Mouse (Mus musculus): ENCODE results near the gene Pip5k1c. TPM values are rescaled to one million over a fixed set of nuclear protein-coding genes. Genes with fewer than 3 reads are reported as not detected.
A peak's percentile ranks its signal among the peaks of the same experiment; 100 is the strongest.

Gene Pip5k1c
- total RNA-seq, 2 experiments from 2014 or later = 301 to 304 TPM

DNA sequence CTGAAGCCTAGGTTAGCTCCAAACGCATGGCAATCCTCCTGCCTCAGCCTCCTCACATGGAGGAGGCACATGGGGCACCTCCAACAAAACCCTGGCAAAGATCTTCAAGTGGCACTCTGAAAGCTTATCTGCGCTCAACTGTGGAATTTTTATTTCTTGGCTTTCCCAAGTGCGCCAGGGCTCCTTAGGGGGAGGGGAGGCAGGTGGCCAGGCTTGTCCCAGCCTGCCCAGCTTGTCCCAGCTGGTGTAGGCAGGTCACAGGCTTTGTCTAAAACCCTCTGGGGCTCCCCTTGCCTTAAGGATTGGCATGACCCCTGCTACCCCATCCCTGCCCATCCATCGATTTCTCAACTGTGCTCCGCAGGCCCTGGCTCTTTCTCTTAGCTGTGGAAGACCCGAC lies 8.6 kb upstream of the Pip5k1c start:
- DNase-seq = no peak

DNA sequence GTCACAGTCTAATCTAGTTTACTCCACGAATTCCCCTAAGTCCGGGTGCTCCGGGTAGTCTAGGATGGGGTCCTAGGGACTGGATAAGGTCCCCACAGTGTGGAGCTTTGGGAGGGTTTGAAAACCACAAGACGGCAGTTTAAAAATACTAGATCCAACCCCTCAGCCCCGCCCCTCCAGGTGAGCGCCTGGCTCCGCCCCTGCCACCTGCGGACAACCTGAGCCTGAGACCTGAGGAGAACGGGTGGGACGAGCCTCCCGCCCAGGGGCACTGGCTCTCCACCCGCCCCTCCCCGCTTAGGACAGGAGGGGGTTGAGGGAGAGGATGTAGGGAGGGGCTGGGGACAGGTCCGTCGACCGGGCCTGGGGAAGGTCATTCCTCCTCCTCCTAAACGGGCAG lies 8.0 kb upstream of the Pip5k1c start:
- no peak for DNase-seq

DNA sequence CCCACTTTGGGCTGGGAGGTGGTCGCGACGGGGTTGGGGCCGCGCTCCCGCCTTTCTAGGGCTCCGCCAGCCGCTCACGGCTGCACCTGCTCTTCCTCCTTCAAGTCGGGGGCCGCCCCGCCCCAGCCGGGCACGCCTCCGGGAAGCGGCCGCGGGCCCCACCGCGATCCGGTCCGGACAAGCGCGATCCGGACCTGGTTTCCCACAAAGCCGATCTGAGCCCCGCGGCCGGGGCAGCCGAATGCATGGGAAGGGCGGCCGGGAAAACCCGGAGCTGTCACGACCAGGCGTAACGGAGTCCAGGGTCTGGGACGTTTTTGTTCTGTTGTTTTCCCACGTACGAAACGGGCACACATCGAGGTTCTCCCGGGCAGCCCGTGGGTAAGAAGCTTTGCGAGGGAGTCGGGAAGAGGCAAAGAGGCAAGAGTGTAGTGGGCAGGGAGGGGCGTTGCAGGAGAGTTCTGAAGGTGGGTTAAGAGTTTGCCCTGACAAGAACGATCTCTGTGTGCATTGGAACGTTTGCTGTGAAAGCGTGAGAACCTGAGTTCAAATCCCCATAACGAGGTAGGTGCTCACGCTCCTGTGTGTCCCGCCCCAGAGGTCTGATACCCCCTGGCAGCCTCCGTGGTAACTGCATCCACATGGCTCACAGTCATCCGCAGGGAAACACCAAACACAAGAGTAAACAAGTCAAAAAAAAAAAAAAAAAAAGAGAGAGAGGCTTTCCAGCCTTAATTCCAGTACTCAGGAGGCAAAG lies 6.9 kb upstream of the Pip5k1c start:
- DNase-seq = peak; percentile 80 to 81

DNA sequence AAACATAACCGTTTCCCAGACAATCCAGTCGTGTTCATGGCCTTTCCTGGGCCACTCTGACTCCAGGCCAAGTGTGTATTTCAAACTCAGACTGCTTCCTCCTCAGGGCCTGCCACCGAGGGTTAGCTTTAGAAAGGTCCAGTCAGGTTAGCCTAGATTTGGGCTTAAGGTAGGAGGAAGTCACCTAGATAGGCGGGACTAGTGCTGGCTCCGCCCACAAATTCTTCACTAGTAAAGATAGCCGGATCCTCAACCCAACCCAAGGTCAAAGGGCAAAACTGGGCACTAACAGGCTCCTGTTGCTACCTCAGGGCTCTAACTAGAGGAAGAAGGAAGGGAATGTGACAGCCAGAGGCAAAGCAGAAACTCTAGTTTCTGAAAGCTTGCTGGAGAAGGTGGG lies 6.2 kb upstream of the Pip5k1c start:
- no peak for DNase-seq

DNA sequence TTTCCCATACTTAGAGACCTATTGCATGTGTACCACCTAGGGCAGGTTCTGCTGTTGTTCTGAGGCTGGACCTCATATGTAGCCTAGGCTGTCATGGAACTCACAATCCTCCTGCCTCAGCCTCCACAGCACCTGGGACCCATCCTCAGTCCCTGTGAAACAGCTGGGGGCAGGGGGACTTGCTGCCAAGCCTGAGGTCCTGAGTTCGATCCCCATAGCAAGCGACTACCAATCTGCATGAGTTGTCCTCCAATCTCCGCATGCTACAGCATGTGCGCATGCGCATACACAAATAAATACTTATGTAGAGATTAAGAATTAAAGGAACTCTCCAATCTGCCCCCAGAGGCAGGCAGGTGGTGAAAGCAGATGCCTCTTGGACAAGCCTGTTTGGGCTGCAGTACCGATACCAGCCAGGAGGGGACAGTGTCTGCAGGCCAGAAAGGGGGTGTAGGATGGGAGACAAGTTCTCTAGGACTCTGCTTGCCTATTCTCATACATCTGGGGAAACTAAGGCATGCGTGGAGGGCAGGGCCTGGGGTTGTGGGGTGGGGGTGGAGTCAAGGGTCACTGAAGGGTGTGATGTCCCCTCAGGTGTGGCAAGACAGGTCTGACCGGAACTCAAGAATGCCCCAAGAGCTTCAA lies 5.1 kb upstream of the Pip5k1c start:
- no peak for DNase-seq

DNA sequence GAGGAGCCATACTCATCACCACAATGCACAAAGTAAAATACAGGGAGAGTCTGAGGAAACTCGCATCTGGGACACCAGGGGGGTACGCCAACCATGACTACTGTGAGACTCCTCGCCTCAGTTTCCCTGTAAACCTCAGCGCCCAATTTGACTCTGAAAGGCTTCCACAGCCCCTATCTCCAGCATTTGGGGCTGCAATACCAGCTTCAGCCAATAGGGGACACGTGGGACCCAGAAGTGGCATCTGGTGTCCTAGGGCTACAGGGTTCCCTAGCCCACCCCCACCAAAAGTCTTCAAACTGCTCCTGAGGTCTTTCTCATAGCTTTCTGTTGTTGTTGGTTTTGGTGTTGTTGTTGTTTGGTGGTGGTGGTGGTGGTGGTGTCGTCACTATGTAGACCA lies 4.2 kb upstream of the Pip5k1c start:
- no peak for DNase-seq

DNA sequence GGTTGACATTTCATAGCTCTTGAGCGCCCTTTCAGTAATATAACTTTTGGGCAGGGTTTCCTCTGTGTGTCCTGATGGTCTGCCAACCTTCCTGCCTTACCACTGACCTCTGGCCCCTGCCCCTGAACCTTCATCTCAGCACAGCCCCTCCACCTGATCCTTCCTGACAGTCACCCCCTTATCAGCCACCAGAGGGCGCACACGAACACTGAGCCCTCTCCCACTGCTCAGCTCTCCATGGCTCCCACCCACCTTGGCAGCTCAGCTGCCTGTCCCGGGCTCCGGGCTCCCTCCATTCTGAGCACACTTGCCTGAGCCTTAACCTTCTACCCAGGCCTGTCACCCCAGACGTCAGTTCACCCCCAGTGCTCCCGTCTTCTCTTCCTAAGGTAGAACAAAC lies 3.5 kb upstream of the Pip5k1c start:
- peak in 1 of 2 experiments; percentile 66 for DNase-seq

DNA sequence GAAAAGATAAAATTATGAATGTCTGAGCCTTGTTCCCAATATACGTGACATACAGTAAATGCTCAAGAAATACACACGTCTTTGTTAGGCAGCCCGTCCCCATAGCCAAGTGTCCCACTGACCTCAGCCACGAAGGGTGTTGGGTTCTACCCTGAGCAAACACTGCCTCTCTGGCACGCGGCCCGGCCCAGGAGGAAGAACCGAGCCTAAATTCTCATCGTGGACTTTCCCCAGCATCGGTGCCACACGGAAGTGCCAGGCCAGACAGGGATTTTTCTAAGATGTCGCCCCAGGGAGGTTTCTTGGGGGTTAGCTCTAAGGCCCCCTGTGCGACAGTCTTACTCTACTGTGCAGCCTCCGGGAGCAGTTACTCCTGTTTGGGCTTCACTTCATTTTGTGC lies 3.0 kb upstream of the Pip5k1c start:
- no peak for DNase-seq

DNA sequence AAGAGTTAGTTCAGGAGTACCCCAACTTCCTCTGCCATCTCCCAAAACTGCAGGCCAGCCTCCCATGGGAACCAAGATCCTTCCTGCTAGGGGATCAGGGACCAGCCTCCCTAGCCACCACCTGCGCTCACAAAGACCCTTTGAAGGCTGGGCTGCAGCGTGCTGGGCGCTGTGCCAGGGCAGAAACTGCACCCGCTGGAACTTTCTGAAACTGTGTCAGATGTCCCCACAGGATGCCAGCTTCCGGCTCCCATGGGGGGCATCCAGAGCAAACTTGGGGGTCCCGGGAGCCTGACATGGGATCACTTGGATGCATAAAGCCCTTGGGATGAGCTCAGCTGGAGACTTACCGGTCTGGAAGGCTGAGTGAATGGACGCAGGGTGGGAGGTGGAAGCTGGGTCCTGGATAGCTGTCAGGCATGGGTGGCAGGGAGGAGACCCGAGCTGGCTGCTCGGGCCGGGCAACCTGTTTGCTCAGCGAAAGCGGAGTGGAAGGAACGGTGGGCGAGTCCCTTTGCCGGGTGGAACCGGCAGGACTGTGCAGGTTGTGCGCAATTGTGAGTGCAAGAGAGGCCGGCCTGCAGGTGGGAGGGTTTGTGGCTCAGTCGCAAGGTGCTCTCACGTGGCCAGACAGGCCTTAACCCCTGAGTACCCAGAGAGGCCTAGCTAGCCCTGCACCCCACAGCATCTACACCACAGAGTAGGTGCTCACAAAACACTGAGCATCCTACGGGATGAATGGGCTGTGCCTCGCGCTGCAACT lies 1.9 kb upstream of the Pip5k1c start:
- no peak for DNase-seq

DNA sequence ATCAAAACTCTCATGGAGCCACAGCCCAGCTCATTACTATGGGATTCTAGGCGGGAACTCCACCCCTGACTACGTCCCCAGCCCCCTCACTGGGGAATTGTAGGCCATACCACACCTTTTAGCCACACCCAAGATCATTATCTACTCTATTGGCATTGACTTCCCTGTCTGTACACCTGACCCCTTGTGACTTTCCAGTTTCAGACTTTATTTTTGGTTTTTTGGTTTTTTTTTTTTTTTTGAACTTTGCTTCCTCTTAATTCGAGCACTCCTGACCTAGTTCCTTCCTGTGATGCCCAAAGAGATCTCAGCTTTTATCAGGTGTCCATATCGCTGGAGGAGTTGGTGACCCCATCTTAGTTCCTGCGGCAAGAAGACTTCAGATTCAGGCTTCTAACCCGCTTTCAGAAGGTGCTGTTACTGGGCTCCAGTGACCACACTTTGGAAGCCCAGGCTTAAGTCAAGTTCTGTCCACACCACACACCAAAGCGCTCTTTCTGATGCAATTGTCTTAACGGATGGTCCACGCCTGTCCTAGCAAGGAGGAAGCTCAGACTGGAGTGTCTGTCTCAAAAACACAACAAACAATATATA lies 1.2 kb upstream of the Pip5k1c start, which contains the start of gene Tjp3:
Gene Tjp3, minus strand, starts transcription at position 71 of the 594 bp plus-strand sequence.
- no peak for DNase-seq

DNA sequence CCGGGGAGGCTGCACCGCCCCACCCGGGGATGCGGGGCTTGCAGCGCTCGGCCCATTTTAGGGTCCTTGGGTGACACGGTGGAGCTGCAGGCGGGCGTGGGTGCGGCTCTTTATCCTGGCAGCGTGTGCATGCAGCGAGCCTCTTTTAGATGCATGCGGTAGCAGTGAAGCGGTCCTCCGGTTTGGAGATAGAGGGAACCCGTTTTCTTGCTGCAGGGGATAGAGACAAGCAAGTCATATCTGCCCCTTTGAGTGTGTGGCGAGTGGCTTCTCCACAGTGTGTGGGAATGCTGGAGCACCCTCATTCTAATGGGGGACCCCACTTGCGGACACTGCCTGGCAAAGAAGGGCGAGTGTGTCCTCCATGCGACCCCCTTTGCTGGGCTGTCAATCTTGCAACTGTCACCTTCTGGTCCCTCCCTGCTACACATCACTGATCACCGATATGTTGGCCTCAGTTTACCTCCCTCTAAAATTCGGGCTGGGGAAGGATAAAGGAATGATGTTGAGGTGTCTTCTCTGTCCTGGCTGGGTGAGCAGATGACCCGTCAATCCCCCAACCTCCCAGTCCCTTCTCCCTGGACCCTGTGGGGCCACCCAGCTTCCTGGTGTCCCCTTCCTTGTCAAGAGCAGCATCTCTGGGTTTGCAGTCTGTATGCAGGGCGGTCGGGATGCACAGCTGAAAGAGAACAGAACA lies 719 bp downstream of the Pip5k1c start:
- DNase-seq = no peak

DNA sequence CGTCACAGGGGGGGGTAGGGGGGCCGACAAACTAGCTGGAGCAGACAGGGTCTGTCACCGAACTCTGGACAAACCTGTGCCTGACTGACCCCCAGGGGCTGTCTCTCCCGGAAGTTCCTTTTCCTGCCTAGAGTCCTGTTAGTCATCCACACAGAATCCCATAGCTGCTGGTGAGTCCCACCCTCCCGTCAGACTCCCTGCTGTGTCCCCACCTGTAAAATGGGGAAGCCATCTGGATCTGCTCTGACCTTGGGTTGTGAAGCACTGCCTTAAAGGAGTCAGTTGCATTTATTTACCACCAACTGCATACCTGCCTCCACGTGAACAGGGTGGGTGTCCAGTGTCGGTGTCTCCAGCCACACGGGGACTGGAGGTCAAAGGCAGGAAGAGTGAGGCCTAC lies 1.7 kb downstream of the Pip5k1c start:
- no peak for DNase-seq

DNA sequence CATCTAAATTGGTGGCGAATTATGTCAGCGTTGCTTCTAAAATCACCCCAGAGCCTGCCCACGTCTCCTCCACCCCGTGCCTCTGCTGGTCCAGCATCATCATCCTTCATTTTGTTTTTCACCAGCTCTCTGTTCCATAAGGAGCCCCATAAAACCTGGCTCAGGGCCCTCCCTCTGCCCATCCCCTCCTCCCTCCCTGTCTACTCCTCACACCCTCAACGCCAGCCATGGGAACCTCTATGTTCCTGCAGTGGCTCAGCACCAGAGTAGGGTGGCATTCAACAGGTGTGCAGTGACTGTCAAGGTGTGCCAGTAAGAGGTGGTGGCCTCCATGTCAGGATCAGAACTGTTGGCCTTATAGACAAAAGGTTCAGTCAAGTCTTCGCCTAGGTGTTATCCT lies 2.4 kb downstream of the Pip5k1c start:
- DNase-seq = no peak

DNA sequence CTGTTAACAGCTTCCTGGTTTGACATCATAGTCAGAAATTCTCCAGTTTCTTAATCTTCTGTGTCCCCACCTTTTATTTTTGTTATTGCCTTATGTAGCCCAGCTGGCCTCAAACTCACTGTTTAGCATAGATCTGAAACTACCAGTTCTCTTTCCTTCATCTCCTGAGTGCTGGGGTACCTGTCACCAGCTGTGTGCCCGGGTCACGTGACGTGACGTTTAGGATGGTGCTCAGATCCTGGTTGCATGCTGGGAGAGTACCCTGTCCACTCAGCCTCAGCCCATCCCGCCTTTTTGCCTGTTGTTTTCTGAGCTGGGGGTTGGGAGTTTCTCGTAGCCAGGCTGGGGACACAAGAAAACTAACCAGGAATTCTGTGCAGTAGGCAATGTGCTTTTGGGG lies 4.5 kb downstream of the Pip5k1c start:
- no peak for DNase-seq

DNA sequence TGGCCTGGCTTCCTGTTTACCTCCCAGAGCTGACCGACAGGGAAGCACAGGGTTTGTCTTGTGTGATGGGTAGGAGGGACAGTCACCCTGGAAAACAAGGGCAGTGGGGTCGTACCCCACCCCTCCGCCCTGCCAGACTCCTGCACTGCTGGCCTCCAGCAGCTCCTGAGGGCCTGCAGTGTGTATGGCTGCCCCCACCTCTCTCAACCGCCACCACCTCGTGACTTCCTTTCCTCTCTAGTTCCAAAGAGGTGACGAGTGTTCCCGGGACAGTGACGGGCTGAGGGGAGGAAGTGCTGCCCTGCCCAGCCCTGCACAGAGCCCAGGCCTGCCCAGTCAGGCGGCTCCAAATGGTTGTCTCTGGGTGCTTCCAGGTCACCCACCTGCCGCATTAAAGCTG lies 5.1 kb downstream of the Pip5k1c start:
- DNase-seq = no peak

DNA sequence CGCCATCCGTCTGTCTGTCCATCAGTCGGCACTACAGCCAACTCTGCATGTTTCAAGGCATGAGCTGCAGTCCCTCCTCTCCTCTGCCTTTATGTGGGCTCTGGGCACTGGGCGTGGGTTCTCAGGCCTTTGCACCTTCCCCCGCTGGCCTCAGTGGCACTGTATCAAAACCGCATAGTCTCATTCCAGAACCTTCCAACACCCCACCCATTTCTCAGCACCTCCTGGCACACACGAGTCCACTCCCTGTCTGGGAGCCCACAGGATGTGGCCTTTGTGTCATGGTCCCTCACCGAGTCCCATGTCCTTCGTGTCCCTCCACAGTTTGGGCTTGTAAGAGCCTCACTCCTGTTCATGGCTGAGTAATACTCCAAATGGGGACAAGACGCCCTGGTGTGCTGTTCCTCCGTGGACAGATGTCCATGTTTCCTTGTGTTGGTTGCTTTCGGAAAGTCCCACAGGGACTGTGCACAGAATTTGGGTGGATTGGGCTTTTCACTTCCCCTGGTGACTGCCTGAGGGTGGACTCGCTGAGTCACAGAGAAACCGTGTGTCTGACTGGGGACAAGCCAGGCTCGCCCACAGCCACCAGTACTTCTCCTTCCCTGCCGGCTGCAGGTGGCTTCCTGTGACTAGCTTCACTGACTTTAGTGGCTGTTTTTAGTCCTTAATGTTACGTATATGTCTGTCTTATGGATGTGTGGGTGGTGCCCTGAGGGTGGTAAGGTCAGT lies 5.8 kb downstream of the Pip5k1c start:
- no peak for DNase-seq

DNA sequence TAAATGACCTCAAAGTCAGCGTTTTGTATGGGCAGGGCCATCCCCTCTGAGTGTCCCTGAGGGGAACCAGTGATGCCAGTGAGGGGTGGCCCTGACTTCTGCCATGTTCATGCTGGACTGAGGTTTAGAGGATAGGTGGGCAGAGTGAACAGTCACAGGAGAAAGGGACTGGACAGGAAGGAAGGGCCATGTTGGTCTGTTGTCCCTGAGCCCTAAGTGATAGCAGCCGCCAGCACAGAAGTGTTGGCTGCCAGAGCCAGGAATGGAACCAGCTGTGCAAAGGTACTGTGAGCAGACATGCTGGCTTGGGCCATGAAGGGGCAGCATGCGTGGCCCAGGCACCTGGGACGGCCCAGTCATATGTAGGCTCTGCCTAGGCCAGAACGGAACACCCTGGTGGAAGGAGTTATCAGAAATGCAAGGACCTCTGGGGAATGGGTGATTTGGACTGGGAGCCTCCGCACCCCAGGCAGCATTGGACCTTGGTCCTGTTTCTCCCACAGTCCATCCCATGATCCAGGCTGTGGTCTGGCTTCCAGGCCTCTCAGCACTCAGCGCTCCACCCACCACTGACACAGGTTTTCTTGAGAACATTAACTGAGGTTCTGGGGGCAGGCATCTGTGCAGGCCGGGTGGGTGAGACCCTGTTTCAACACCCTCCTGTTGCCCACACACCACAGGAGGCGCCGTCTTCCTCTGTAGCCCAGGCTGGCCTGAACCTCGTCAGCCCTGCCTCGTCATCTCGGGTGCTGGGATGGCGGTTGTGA lies 7.0 kb downstream of the Pip5k1c start:
- no peak for DNase-seq

DNA sequence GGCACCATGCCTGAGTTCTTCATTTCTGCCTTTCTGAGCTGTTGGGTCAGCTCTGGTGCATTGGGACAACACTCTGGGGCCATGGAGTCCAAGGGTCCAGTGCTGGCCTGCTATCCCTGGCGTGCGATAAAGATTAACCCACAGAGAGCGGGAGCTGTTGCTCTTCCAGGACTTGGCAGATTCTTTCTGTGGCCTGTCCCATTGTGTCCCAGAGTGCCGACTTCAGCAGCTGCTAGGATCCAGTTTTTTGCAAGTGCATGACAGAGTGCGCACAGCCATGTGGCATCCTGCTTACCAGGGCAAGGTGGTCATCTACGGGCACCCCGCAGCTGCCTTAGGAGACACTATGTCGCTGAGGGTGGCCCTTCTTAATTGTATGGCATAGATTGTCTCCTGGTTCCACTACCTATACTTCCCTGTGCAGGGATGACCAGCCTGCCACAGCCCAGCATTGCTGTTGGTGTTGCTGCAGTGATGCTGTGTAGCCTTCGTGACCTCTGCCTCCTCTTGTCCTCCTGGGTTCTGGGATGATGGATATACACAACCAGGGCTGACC lies 7.7 kb downstream of the Pip5k1c start:
- no peak for DNase-seq

DNA sequence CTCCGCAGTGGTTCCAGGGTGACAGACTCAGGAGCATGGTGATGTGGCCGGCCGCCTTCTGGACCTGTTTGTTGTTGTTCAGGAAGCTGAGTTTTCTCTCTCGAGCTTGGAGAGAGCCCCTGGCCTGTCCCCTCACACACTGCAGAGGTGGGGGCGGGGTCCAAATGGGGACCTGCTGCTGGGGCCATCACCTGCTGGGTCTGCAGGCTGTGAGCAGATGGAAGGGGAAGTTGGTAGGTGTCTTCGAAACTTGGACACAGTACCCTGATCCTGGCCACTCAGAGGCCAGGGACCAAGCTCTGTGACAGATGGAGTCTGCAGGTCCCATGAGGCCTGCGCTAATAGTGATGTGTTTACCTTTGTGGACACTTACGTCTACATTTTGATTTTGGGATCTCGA lies 8.6 kb downstream of the Pip5k1c start:
- DNase-seq = no peak

DNA sequence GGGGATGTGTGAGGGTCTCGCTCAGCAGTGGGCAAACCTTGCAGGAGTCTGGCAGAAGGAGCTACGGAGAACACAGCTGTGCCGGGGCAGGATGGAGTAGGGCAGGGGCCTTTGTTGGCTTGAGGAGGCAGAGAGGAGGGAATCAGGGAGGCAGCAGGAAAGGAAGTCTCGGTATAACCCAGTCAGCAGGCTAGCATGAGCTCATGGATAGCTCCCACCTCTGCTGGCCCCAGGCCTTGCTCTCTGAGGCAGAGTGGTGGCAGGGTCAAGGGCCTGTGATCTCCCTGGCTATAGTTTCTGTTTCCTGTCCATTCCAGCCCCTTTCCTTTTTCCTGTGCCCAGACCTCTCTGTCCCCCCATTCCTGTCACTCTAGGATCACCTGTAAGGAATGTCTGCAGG lies 9.5 kb downstream of the Pip5k1c start:
- DNase-seq = no peak

DNA sequence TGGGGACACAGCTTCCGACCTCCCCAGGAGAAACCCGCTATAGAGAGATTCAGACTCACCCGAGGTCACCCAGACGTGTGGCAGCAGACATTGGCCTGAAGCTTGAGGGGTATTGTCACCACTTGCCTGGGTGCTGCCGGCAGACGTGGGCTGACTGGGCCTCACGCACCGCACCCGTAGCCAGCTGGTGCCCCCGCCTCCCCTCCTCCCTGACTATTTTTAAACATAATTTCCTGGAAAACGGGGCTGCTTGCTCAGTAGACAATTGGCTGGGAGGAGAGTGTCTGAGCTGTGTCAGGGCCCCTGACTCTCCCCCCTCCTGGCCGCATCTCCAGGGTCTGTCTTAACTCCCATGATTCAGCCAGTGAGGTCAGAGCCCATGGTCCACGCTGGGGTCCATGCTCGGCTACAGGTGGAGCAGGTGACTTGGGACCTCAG lies 10.0 kb downstream of the Pip5k1c start:
- no peak for DNase-seq

Measured in layer of hippocampus, postnatal 36 days (tissue).